Mouse (Mus musculus) liver, postnatal 0 days (tissue): ENCODE measurements around the gene Msi2.

ENCODE experiments used
- CTCF ChIP-seq: sonication (generic); IDR thresholded peaks from 2 replicates; pipeline ENCODE4 v1.5.1; 2016; ENCODE audit warnings: antibody characterized with exemption, low read depth
- EP300 ChIP-seq: IDR thresholded peaks from 2 replicates; pipeline ENCODE4 v1.6.1; 2016; ENCODE audit warnings: antibody characterized with exemption, low read depth, mild to moderate bottlenecking

GRCm38 (mm10) chr11:88506109-88506508 lies 212.2 kb downstream of the Msi2 start:
- TF ChIP-seq CTCF: no peak
- no peak for TF ChIP-seq EP300
